Mouse (Mus musculus) MEL (cell line): ENCODE data around the gene Cfap43. TPM values are rescaled to one million over a fixed set of nuclear protein-coding genes. Genes with fewer than 3 reads are reported as not detected.

Experiments
- DNase-seq: peaks from one replicate; pipeline ENCODE4 v3.0.0; 2011; ENCODE audit warnings: low read depth, low spot score
- H3K27ac ChIP-seq: 2 replicates; pipeline ENCODE4 v1.5.1; 2012; ENCODE audit warnings: low read depth, mild to moderate bottlenecking, control low read depth, low read length, moderate library complexity; ENCODE audit not compliant: control insufficient read depth
- H3K27me3 ChIP-seq, 2 experiments: fragments of 150-350 bp in 1 of 2; sonication (generic) in 1 of 2; 2 replicates each; pipeline ENCODE4 v1.6.1; 2012; ENCODE audit warnings: low read length in 2 of 2, mild to moderate bottlenecking in 2 of 2, improper control_type of control experiment in 1 of 2, moderate library complexity in 1 of 2; ENCODE audit not compliant: insufficient read depth in 2 of 2, control insufficient read depth in 1 of 2
- H3K36me3 ChIP-seq, 2 experiments: 2 replicates each; pipeline ENCODE4 v1.6.1; 2012 to 2014; ENCODE audit warnings: low read length in 2 of 2, improper control_type of control experiment in 1 of 2, inconsistent platforms in 1 of 2, mild to moderate bottlenecking in 1 of 2; ENCODE audit not compliant: insufficient read depth in 2 of 2, control insufficient read depth in 1 of 2
- H3K4me1 ChIP-seq, 2 experiments: fragments of 150-350 bp in 1 of 2; sonication (generic) in 1 of 2; 2 replicates each; pipeline ENCODE4 v1.6.1; 2012; ENCODE audit warnings: low read length in 2 of 2, improper control_type of control experiment in 1 of 2, mild to moderate bottlenecking in 1 of 2; ENCODE audit not compliant: insufficient read depth in 2 of 2, control insufficient read depth in 1 of 2
- H3K4me3 ChIP-seq, 2 experiments: fragments of 150-350 bp in 1 of 2; sonication (generic) in 1 of 2; 2 replicates each; pipeline ENCODE4 v1.5.1; 2012; ENCODE audit warnings: low read depth in 2 of 2, low read length in 2 of 2, mild to moderate bottlenecking in 2 of 2, moderate library complexity in 2 of 2, control low read depth in 1 of 2, improper control_type of control experiment in 1 of 2; ENCODE audit not compliant: control insufficient read depth in 1 of 2, insufficient read depth in 1 of 2
- H3K79me2 ChIP-seq: 2 replicates; pipeline ENCODE4 v1.6.1; 2012; ENCODE audit warnings: mild to moderate bottlenecking, low read length, moderate library complexity; ENCODE audit not compliant: control insufficient read depth, poor library complexity, insufficient read depth
- H3K9ac ChIP-seq: 2 replicates; pipeline ENCODE4 v1.6.1; 2012; ENCODE audit warnings: low read depth, mild to moderate bottlenecking, control low read depth, low read length, moderate library complexity; ENCODE audit not compliant: control insufficient read depth, poor library complexity, severe bottlenecking
- H3K9me3 ChIP-seq: fragments of 150-350 bp; sonication (generic); replicated peaks from 2 replicates; pipeline ENCODE4 v1.6.1; 2012; ENCODE audit warnings: mild to moderate bottlenecking, low read length, improper control_type of control experiment, moderate library complexity; ENCODE audit not compliant: insufficient read depth
- CHD2 ChIP-seq: IDR thresholded peaks from 2 replicates; pipeline ENCODE4 v1.6.1; 2011; ENCODE audit warnings: low read length, improper control_type of control experiment
- CTCF ChIP-seq, 3 experiments: IDR thresholded peaks in 2 of 3; conservative IDR thresholded peaks in 1 of 3; 2 replicates each; pipeline ENCODE4 v1.5.1; 2011 to 2012; ENCODE audit warnings: low read length in 3 of 3, low read depth in 2 of 3, mild to moderate bottlenecking in 2 of 3, improper control_type of control experiment in 1 of 3, inconsistent platforms in 1 of 3, mixed read lengths in 1 of 3, moderate library complexity in 1 of 3; ENCODE audit not compliant: control insufficient read depth in 1 of 3, insufficient read depth in 1 of 3, poor library complexity in 1 of 3, severe bottlenecking in 1 of 3
- EP300 ChIP-seq, 2 experiments: IDR thresholded peaks; 2 replicates each; pipeline ENCODE4 v1.6.1; 2011; ENCODE audit warnings: improper control_type of control experiment in 2 of 2, low read length in 2 of 2, low read depth in 1 of 2, mild to moderate bottlenecking in 1 of 2
- ETS1 ChIP-seq: IDR thresholded peaks from 2 replicates; pipeline ENCODE4 v1.6.1; 2012; ENCODE audit warnings: low read depth, mild to moderate bottlenecking, inconsistent platforms, low read length, improper control_type of control experiment, moderate library complexity
- GABPA ChIP-seq: IDR thresholded peaks from 2 replicates; pipeline ENCODE4 v1.6.1; 2012; ENCODE audit warnings: low read depth, mild to moderate bottlenecking, inconsistent platforms, low read length, improper control_type of control experiment, moderate library complexity
- GATA1 ChIP-seq: IDR thresholded peaks from 2 replicates; pipeline ENCODE4 v1.6.1; 2011; ENCODE audit warnings: low read depth, low read length, improper control_type of control experiment
- HCFC1 ChIP-seq: IDR thresholded peaks from 2 replicates; pipeline ENCODE4 v1.6.1; 2012; ENCODE audit warnings: low read depth, mild to moderate bottlenecking, inconsistent platforms, low read length, improper control_type of control experiment, moderate library complexity
- KAT2A ChIP-seq: conservative IDR thresholded peaks from 2 replicates; pipeline ENCODE4 v1.6.1; 2012; ENCODE audit warnings: low read depth, low read length, improper control_type of control experiment, inconsistent platforms
- MAX ChIP-seq: IDR thresholded peaks from 2 replicates; pipeline ENCODE4 v1.6.1; 2011; ENCODE audit warnings: low read length, improper control_type of control experiment
- MAZ ChIP-seq: IDR thresholded peaks from 2 replicates; pipeline ENCODE4 v1.6.1; 2012; ENCODE audit warnings: low read depth, mild to moderate bottlenecking, inconsistent platforms, low read length, improper control_type of control experiment
- MEF2A ChIP-seq: IDR thresholded peaks from 2 replicates; pipeline ENCODE4 v1.6.1; 2014; ENCODE audit warnings: low read depth, mild to moderate bottlenecking, inconsistent platforms, low read length, improper control_type of control experiment; ENCODE audit not compliant: poor library complexity, insufficient replicate concordance, severe bottlenecking; ENCODE audit errors: extremely low read depth
- MXI1 ChIP-seq: IDR thresholded peaks from 2 replicates; pipeline ENCODE4 v1.6.1; 2011; ENCODE audit warnings: mild to moderate bottlenecking, low read depth, low read length, improper control_type of control experiment
- MYB ChIP-seq: IDR thresholded peaks from 2 replicates; pipeline ENCODE4 v1.6.1; 2011; ENCODE audit warnings: mild to moderate bottlenecking, low read depth, low read length, improper control_type of control experiment
- MYC ChIP-seq: IDR thresholded peaks from 2 replicates; pipeline ENCODE4 v1.6.1; 2011; ENCODE audit warnings: low read depth, mild to moderate bottlenecking, low read length, improper control_type of control experiment, moderate library complexity
- NELFE ChIP-seq: IDR thresholded peaks from 2 replicates; pipeline ENCODE4 v1.6.1; 2011; ENCODE audit warnings: low read depth, low read length, improper control_type of control experiment
- POLR2AphosphoS5 ChIP-seq: IDR thresholded peaks from 2 replicates; pipeline ENCODE4 v1.6.1; 2012; ENCODE audit warnings: low read depth, borderline replicate concordance, mild to moderate bottlenecking, inconsistent platforms, low read length, moderate library complexity, mixed read lengths
- RAD21 ChIP-seq: IDR thresholded peaks from 2 replicates; pipeline ENCODE4 v1.6.1; 2011; ENCODE audit warnings: mild to moderate bottlenecking, low read depth, low read length, improper control_type of control experiment
- RCOR1 ChIP-seq: IDR thresholded peaks from 2 replicates; pipeline ENCODE4 v1.6.1; 2012; ENCODE audit warnings: low read depth, mild to moderate bottlenecking, inconsistent platforms, low read length, improper control_type of control experiment
- SIN3A ChIP-seq: IDR thresholded peaks from 2 replicates; pipeline ENCODE4 v1.6.1; 2012; ENCODE audit warnings: low read length, improper control_type of control experiment, inconsistent platforms
- SMC3 ChIP-seq: IDR thresholded peaks from 2 replicates; pipeline ENCODE4 v1.6.1; 2011; ENCODE audit warnings: low read depth, low read length, improper control_type of control experiment
- TAL1 ChIP-seq: IDR thresholded peaks from 2 replicates; pipeline ENCODE4 v1.6.1; 2012; ENCODE audit warnings: mild to moderate bottlenecking, inconsistent platforms, low read length, moderate library complexity, mixed read lengths
- TBP ChIP-seq: IDR thresholded peaks from 2 replicates; pipeline ENCODE4 v1.8.0; 2011; ENCODE audit warnings: low read depth, low read length, improper control_type of control experiment
- UBTF ChIP-seq: IDR thresholded peaks from 2 replicates; pipeline ENCODE4 v1.6.1; 2012; ENCODE audit warnings: low read depth, mild to moderate bottlenecking, inconsistent platforms, low read length, improper control_type of control experiment, moderate library complexity, borderline replicate concordance; ENCODE audit not compliant: insufficient read depth
- USF1 ChIP-seq: IDR thresholded peaks from 2 replicates; pipeline ENCODE4 v1.6.1; 2014; ENCODE audit warnings: low read depth, mild to moderate bottlenecking, inconsistent platforms, low read length, improper control_type of control experiment, moderate library complexity
- ZC3H11A ChIP-seq: IDR thresholded peaks from 2 replicates; pipeline ENCODE4 v1.6.1; 2012; ENCODE audit warnings: low read depth, mild to moderate bottlenecking, inconsistent platforms, low read length, improper control_type of control experiment
- ZMIZ1 ChIP-seq: IDR thresholded peaks from 2 replicates; pipeline ENCODE4 v1.6.1; 2012; ENCODE audit warnings: low read depth, mild to moderate bottlenecking, inconsistent platforms, low read length, improper control_type of control experiment, moderate library complexity
- polyA plus RNA-seq, 2 experiments: library from polyadenylated mRNA; stranded (reverse) in 1 of 2; unstranded in 1 of 2; fragments of >175 nt in 1 of 2; fragments of >200 nt in 1 of 2; gene quantifications; 2 replicates each; pipeline versions ENCODE4 v1.2.1 to v1.2.4; 2012; ENCODE audit warnings: low replicate concordance in 2 of 2, low read depth in 1 of 2; ENCODE audit not compliant: insufficient read length in 2 of 2, insufficient read depth in 1 of 2, missing spikeins in 1 of 2
- total RNA-seq: library from RNA; depleted of rRNA; stranded (reverse); fragments of 300-350 nt; gene quantifications from 2 replicates; pipeline ENCODE4 v1.2.3, GENCODE M21; 2012

The Cfap43 gene
- total and polyA plus RNA-seq, 3 experiments = 0.10 to 0.12 TPM; not detected in 1

- Histone ChIP-seq H3K4me3 (no peak overlapping the region), H3K27ac (no peak overlapping the region)
Observed at GRCm38 (mm10) chr19:47958181-47958580, 39.1 kb upstream of the Cfap43 start.

DNA sequence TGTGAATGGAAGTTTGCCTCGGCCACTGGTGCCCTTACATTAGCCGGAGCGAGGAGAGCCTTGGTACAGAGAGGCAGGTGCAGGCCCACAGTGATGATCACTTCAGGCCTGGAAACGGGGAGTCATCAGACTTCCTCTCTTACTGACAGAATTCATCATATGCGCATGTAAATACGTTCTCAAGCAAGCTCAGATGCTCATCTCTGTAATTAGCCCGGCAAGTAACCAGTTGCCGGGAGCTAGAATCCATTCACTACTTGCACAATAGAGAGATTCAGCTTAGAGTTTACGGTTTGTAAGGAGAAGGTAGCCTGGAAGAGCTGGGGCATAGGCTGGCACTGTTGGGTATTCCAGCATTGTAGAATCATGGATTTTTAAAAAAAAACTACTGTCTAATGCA is 34.1 kb upstream of the Cfap43 start:
- no peak for DNase-seq
- no peak for TF ChIP-seq TAL1
- TF ChIP-seq ZC3H11A = no peak
- no peak for TF ChIP-seq EP300 (IDR thresholded peaks at IDR 0.05; ENCODE audit: low read depth in 1 of 2, low read length in 2 of 2)
- no peak for TF ChIP-seq UBTF
- no peak for TF ChIP-seq MYC
- no peak for TF ChIP-seq ETS1
- TF ChIP-seq HCFC1 = no peak
- TF ChIP-seq RAD21 = no peak
- TF ChIP-seq ZMIZ1 = no peak
- no peak for TF ChIP-seq MEF2A
- TF ChIP-seq USF1 = no peak
- no peak for TF ChIP-seq CHD2
- no peak for TF ChIP-seq MYB
- no peak for TF ChIP-seq SIN3A
- no peak for TF ChIP-seq GABPA
- TF ChIP-seq GATA1 = no peak
- Histone ChIP-seq H3K4me1 (no peaks in the 10 kb centered on the region), H3K79me2 (no peaks in the 10 kb centered on the region), H3K36me3 (no peaks in the 10 kb centered on the region), H3K27me3 (no peaks in the 10 kb centered on the region), H3K27ac (no peak overlapping the region), H3K9ac (no peak overlapping the region), H3K9me3 (no peaks in the 10 kb centered on the region), H3K4me3 (no peak overlapping the region)

More at GRCm38 (mm10) chr19:47958181-47958580, 39.1 kb upstream of the Cfap43 start:
- Histone ChIP-seq H3K36me3 (no peaks in the 10 kb centered on the region), H3K79me2 (no peaks in the 10 kb centered on the region), H3K9ac (no peak overlapping the region), H3K9me3 (no peaks in the 10 kb centered on the region), H3K27me3 (no peaks in the 10 kb centered on the region), H3K4me1 (no peaks in the 10 kb centered on the region)
- no peak for TF ChIP-seq SIN3A
- no peak for TF ChIP-seq CTCF (IDR thresholded peaks at IDR 0.05 in 2 of 3, conservative IDR thresholded peaks at IDR 0.05 in 1 of 3; ENCODE audit: control insufficient read depth in 1 of 3, insufficient read depth in 1 of 3, low read depth in 2 of 3, low read length in 3 of 3, poor library complexity in 1 of 3, severe bottlenecking in 1 of 3)
- no peak for TF ChIP-seq MXI1
- TF ChIP-seq ZC3H11A = no peak
- no peak for TF ChIP-seq SMC3
- no peak for TF ChIP-seq NELFE
- TF ChIP-seq GATA1 = no peak
- TF ChIP-seq TBP = no peak
- no peak for TF ChIP-seq POLR2AphosphoS5
- no peak for TF ChIP-seq RCOR1
- no peak for TF ChIP-seq MYB
- TF ChIP-seq TAL1 = no peak
- TF ChIP-seq MAX = no peak
- TF ChIP-seq HCFC1 = no peak
- no peak for TF ChIP-seq MAZ
- no peak for TF ChIP-seq KAT2A
- DNase-seq = no peak
